20 mouse cellular contexts compared by ENCODE assay signal in the genomic region with DNA sequence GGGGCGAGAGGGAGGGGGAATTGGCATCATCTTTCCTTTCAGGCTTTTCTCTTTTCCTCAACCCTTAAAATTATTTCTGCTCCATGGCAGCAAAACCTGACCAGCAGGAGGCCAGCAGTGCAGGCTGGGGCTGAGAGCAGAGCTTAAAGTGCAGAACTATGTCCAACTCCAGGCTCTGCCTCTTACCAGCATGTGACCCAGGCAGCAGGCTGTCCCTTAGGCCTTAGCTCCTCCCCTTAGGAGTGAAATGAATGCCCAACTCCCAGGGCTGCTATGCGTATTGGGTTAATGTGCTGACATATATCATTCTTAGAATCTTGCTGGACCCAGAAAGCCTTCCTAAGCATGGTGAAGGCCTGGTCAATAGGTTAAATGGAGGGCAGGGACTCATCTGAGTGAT.
A peak's percentile ranks its signal among the peaks of the same experiment; 100 is the strongest.
DNase-seq lines count a peak whose midpoint lies in the region; ATAC-seq and TF ChIP-seq lines count a peak whose summit lies in the region.
"Had no signal": no experiment of that assay in that cellular context is flagged by ENCODE, and none has a peak within 500 bp of the region (broad histone marks: within the 10 kb centered on the region; RNA-seq: fewer than 3 reads in every experiment).

No protein-coding gene starts in this region.

- H3K9me3 ChIP-seq in hindbrain, embryonic 11.5 days (ENCODE audit: control insufficient read depth, low read length), result no peaks in the 10 kb centered on the region
- no peaks in the 10 kb centered on the region for H3K9me3 ChIP-seq in hindbrain, embryonic 12.5 days (replicated peaks)
- no peaks in the 10 kb centered on the region for H3K9me3 ChIP-seq in kidney, postnatal 0 days (replicated peaks; ENCODE audit: low read length)
- no peaks in the 10 kb centered on the region for H3K9me3 ChIP-seq in midbrain, embryonic 13.5 days
- no peaks in the 10 kb centered on the region for H3K9me3 ChIP-seq in midbrain, embryonic 16.5 days (replicated peaks; ENCODE audit: control insufficient read depth, low read length, poor library complexity, severe bottlenecking)
- H3K9me3 ChIP-seq: embryonic facial prominence, embryonic 10.5 days; forebrain, embryonic 15.5 days; heart, embryonic 15.5 days had no signal

- peak; percentile 45; the same call in 1 of the 2 replicates for ATAC-seq in hindbrain, embryonic 11.5 days (ENCODE audit: low FRiP score)
- no peak for ATAC-seq in hindbrain, embryonic 12.5 days (ENCODE audit: low FRiP score)
- 0 out of 2 replicates have a peak, but pooled peaks have one; percentile 36 for ATAC-seq in kidney, postnatal 0 days (replicated peaks; ENCODE audit: low FRiP score, low read depth)
- no peak for ATAC-seq in midbrain, embryonic 13.5 days
- ATAC-seq in midbrain, embryonic 16.5 days, result no peak
- ATAC-seq: forebrain, embryonic 15.5 days; hindbrain, postnatal 0 days had no signal

- H3K9ac ChIP-seq in hindbrain, embryonic 11.5 days (ENCODE audit: low read depth, low read length), result no peak overlapping the region
- H3K9ac ChIP-seq in hindbrain, embryonic 12.5 days, result no peak overlapping the region
- H3K9ac ChIP-seq in kidney, postnatal 0 days (ENCODE audit: low read depth, low read length), result no peak overlapping the region
- no peak overlapping the region for H3K9ac ChIP-seq in midbrain, embryonic 13.5 days (replicated peaks)
- no peak overlapping the region for H3K9ac ChIP-seq in midbrain, embryonic 16.5 days (ENCODE audit: low read depth, low read length)
- H3K9ac ChIP-seq: forebrain, embryonic 15.5 days; heart, embryonic 15.5 days had no signal

- no peak for TF ChIP-seq POLR2A in kidney, adult 2 months (IDR thresholded peaks at IDR 0.05; ENCODE audit: low read depth, low read length)

- H3K36me3 ChIP-seq in hindbrain, embryonic 11.5 days (ENCODE audit: control insufficient read depth, insufficient read depth, low read length), result no peaks in the 10 kb centered on the region
- H3K36me3 ChIP-seq in hindbrain, embryonic 12.5 days, result no peaks in the 10 kb centered on the region
- H3K36me3 ChIP-seq in kidney, postnatal 0 days (ENCODE audit: insufficient read depth, low read length), result no peaks in the 10 kb centered on the region
- H3K36me3 ChIP-seq in kidney, adult 2 months (ENCODE audit: control insufficient read depth, insufficient read depth, low read length), result no peaks in the 10 kb centered on the region
- H3K36me3 ChIP-seq in midbrain, embryonic 13.5 days, result no peaks in the 10 kb centered on the region
- no peaks in the 10 kb centered on the region for H3K36me3 ChIP-seq in midbrain, embryonic 16.5 days (ENCODE audit: control insufficient read depth, insufficient read depth, low read length)
- H3K36me3 ChIP-seq: embryonic facial prominence, embryonic 10.5 days; forebrain, embryonic 15.5 days; heart, embryonic 15.5 days had no signal

- no peaks in the 10 kb centered on the region for H3K4me1 ChIP-seq in hindbrain, embryonic 11.5 days (replicated peaks; ENCODE audit: control insufficient read depth, insufficient read depth, low read length)
- peaks cover 13% of the 10 kb centered on the region for H3K4me1 ChIP-seq in hindbrain, embryonic 12.5 days
- no peaks in the 10 kb centered on the region for H3K4me1 ChIP-seq in kidney, postnatal 0 days (replicated peaks; ENCODE audit: insufficient read depth, low read length)
- H3K4me1 ChIP-seq in kidney, adult 2 months (ENCODE audit: control insufficient read depth, insufficient read depth, low read length), result no peaks in the 10 kb centered on the region
- peaks cover 22% of the 10 kb centered on the region for H3K4me1 ChIP-seq in midbrain, embryonic 13.5 days (replicated peaks)
- peaks cover 10% of the 10 kb centered on the region for H3K4me1 ChIP-seq in midbrain, embryonic 16.5 days (ENCODE audit: control insufficient read depth, insufficient read depth, low read length)
- H3K4me1 ChIP-seq: heart, embryonic 15.5 days had no signal

- peak; percentile 34; the same call in 1 of the 2 replicates for TF ChIP-seq CTCF in kidney, postnatal 0 days (IDR thresholded peaks at IDR 0.05; ENCODE audit: low read depth)
- no peak for TF ChIP-seq CTCF in kidney, adult 2 months (conservative IDR thresholded peaks at IDR 0.05; ENCODE audit: insufficient read depth, insufficient read length, low read depth, low read length)

- no peak overlapping the region for H3K4me3 ChIP-seq in hindbrain, embryonic 11.5 days (ENCODE audit: low read depth, low read length)
- no peak overlapping the region for H3K4me3 ChIP-seq in hindbrain, embryonic 12.5 days
- no peak overlapping the region for H3K4me3 ChIP-seq in kidney, postnatal 0 days (replicated peaks; ENCODE audit: low read depth, low read length)
- no peak overlapping the region for H3K4me3 ChIP-seq in kidney, adult 2 months (ENCODE audit: insufficient read depth, low read depth, low read length)
- H3K4me3 ChIP-seq in midbrain, embryonic 13.5 days (replicated peaks), result no peak overlapping the region
- no peak overlapping the region for H3K4me3 ChIP-seq in midbrain, embryonic 16.5 days (ENCODE audit: low read depth, low read length)
- H3K4me3 ChIP-seq: embryonic facial prominence, embryonic 10.5 days; forebrain, embryonic 15.5 days; heart, embryonic 15.5 days had no signal

- 68% methylated on average over 2 of the region's 2 CpGs for WGBS in hindbrain, embryonic 11.5 days
- 64% methylated on average over 2 of the region's 2 CpGs for WGBS in hindbrain, embryonic 12.5 days
- 49% methylated on average over 2 of the region's 2 CpGs for WGBS in kidney, postnatal 0 days
- WGBS in kidney, adult 2 months, result 59% methylated on average over 2 of the region's 2 CpGs
- WGBS in midbrain, embryonic 13.5 days, result 73% methylated on average over 2 of the region's 2 CpGs
- WGBS in midbrain, embryonic 16.5 days, result 57% methylated on average over 2 of the region's 2 CpGs

- DNase-seq in hindbrain, embryonic 11.5 days (ENCODE audit: low spot score), result no peak
- peak; percentile 52 for DNase-seq in kidney, postnatal 0 days (ENCODE audit: low spot score)
- no peak for DNase-seq in kidney, adult 2 months
- peak; percentile 27 for DNase-seq in embryo, embryonic 11 days
- no peak for DNase-seq in cerebellum, adult 9-10 months
- DNase-seq: adrenal gland, adult 2 months; adrenal gland, postnatal 25 days; cerebellum, adult 18-20 months; cerebellum, postnatal 10 days; gastrocnemius, postnatal 36 days; heart, adult 18-20 months; heart, postnatal 14 days had no signal

- H3K4me2 ChIP-seq in hindbrain, embryonic 11.5 days (replicated peaks; ENCODE audit: low read depth, low read length), result no peak overlapping the region
- H3K4me2 ChIP-seq in hindbrain, embryonic 12.5 days (replicated peaks), result no peak overlapping the region
- H3K4me2 ChIP-seq in kidney, postnatal 0 days (ENCODE audit: low read length), result no peak overlapping the region
- H3K4me2 ChIP-seq in midbrain, embryonic 13.5 days (replicated peaks), result no peak overlapping the region
- H3K4me2 ChIP-seq in midbrain, embryonic 16.5 days (ENCODE audit: low read length), result no peak overlapping the region
- H3K4me2 ChIP-seq: forebrain, embryonic 15.5 days; heart, embryonic 11.5 days; heart, embryonic 15.5 days had no signal

- no peak overlapping the region for H3K27ac ChIP-seq in hindbrain, embryonic 11.5 days (ENCODE audit: low read depth, low read length)
- no peak overlapping the region for H3K27ac ChIP-seq in hindbrain, embryonic 12.5 days
- no peak overlapping the region for H3K27ac ChIP-seq in kidney, postnatal 0 days
- no peak overlapping the region for H3K27ac ChIP-seq in kidney, adult 2 months (ENCODE audit: insufficient read depth, low read depth, low read length)
- 0 out of 2 replicates have a peak overlapping the region, but pooled peaks have one; percentile 3 for H3K27ac ChIP-seq in midbrain, embryonic 13.5 days
- no peak overlapping the region for H3K27ac ChIP-seq in midbrain, embryonic 16.5 days (ENCODE audit: low read length)
- H3K27ac ChIP-seq: embryonic facial prominence, embryonic 10.5 days; forebrain, embryonic 15.5 days; heart, embryonic 15.5 days; hindbrain, postnatal 0 days had no signal

- no peaks in the 10 kb centered on the region for H3K27me3 ChIP-seq in hindbrain, embryonic 11.5 days (ENCODE audit: control insufficient read depth, insufficient read depth, low read length)
- H3K27me3 ChIP-seq in hindbrain, embryonic 12.5 days, result no peaks in the 10 kb centered on the region
- no peaks in the 10 kb centered on the region for H3K27me3 ChIP-seq in kidney, postnatal 0 days (ENCODE audit: insufficient read depth, low read length)
- no peaks in the 10 kb centered on the region for H3K27me3 ChIP-seq in kidney, adult 2 months (replicated peaks; ENCODE audit: control insufficient read depth, insufficient read depth, low read length)
- H3K27me3 ChIP-seq in midbrain, embryonic 13.5 days, result no peaks in the 10 kb centered on the region
- H3K27me3 ChIP-seq in midbrain, embryonic 16.5 days (ENCODE audit: control insufficient read depth, insufficient read depth, low read depth, low read length), result no peaks in the 10 kb centered on the region
- H3K27me3 ChIP-seq: forebrain, embryonic 15.5 days; heart, embryonic 15.5 days had no signal

Comparison
In these comparisons a context has a peak if more than half of its experiments do, and no peak if none do; other contexts are left out.
1. ATAC-seq: peak in hindbrain, embryonic 11.5 days (single experiment) and kidney, postnatal 0 days (single experiment); none in hindbrain, embryonic 12.5 days (single experiment), midbrain, embryonic 13.5 days (single experiment) and midbrain, embryonic 16.5 days (single experiment).
2. DNase-seq: peak in kidney, postnatal 0 days (single experiment) and embryo, embryonic 11 days (single experiment); none in hindbrain, embryonic 11.5 days (single experiment), kidney, adult 2 months (single experiment) and cerebellum, adult 9-10 months (single experiment).